Mouse (Mus musculus) heart, adult 2 months (tissue): ENCODE data around the gene Mepce. TPM values are rescaled to one million over a fixed set of nuclear protein-coding genes. Genes with fewer than 3 reads are reported as not detected.
"Not testable (repeated sequence)": the region's sequence is repeated elsewhere in the genome, so short reads cannot be mapped to it uniquely, and the experiment has no call there.

ENCODE experiments used
- DNase-seq, 2 experiments: peaks; one replicate each; pipeline ENCODE4 v3.0.0; 2021
- H3K27ac ChIP-seq: fragments of 200-600 bp; 2 replicates; pipeline ENCODE4 v1.8.1; 2022
- H3K27me3 ChIP-seq: fragments of 200-500 bp; 2 replicates; pipeline ENCODE4 v1.6.1; 2012; ENCODE audit warnings: mild to moderate bottlenecking, low read length, inconsistent platforms, mixed read lengths; ENCODE audit not compliant: control insufficient read depth, insufficient read depth
- H3K36me3 ChIP-seq: fragments of 200-500 bp; 2 replicates; pipeline ENCODE4 v1.6.1; 2012; ENCODE audit warnings: low read length, inconsistent platforms; ENCODE audit not compliant: control insufficient read depth, insufficient read depth
- H3K4me1 ChIP-seq: fragments of 200-500 bp; 2 replicates; pipeline ENCODE4 v1.6.1; 2011; ENCODE audit warnings: low read length; ENCODE audit not compliant: control insufficient read depth, insufficient read depth
- H3K4me3 ChIP-seq: fragments of 200-600 bp; 2 replicates; pipeline ENCODE4 v1.8.1; 2022
- H3K79me2 ChIP-seq: fragments of 200-500 bp; replicated peaks from 2 replicates; pipeline ENCODE4 v1.6.1; 2012; ENCODE audit warnings: mild to moderate bottlenecking, inconsistent platforms, low read length, moderate library complexity, mixed read lengths; ENCODE audit not compliant: control insufficient read depth, insufficient read depth
- H3K9ac ChIP-seq: fragments of 200-500 bp; 2 replicates; pipeline ENCODE4 v1.6.1; 2012; ENCODE audit warnings: low read depth, mild to moderate bottlenecking, control low read depth, inconsistent platforms, low read length, mixed read lengths
- CTCF ChIP-seq: fragments of 200-600 bp; IDR thresholded peaks from 2 replicates; pipeline ENCODE4 v1.8.1; 2022; ENCODE audit warnings: antibody characterized with exemption, mild to moderate bottlenecking, moderate library complexity
- EP300 ChIP-seq: fragments of 200-500 bp; IDR thresholded peaks from 2 replicates; pipeline ENCODE4 v1.6.1; 2011; ENCODE audit warnings: low read depth, low read length, control low read depth; ENCODE audit not compliant: insufficient read depth
- POLR2A ChIP-seq: fragments of 200-500 bp; IDR thresholded peaks from 2 replicates; pipeline ENCODE4 v1.6.1; 2011; ENCODE audit warnings: mild to moderate bottlenecking, low read depth, low read length, control low read depth; ENCODE audit not compliant: insufficient read depth
- WGBS: fragments of 180-500 bp; shearing (Covaris S2); methylation state at CpG from one replicate; pipeline ENCODE4 v1.1.7; 2018; 5-methylcytosine and 5-hydroxymethylcytosine counted together
- intact Hi-C: fragments of 180-260 bp; cut with DNase I; formaldehyde crosslinking; loops from one replicate; pipeline ENCODE4 v1.15.1; 2025
- long read RNA-seq: library from polyadenylated mRNA; stranded (forward); transcript quantifications from one replicate; pipeline ENCODE4 v2.0.0, GENCODE M21; 2021
- polyA plus RNA-seq: library from polyadenylated mRNA; depleted of rRNA; stranded (reverse); fragments of >200 nt; gene quantifications from 2 replicates; pipeline ENCODE4 v1.2.3, GENCODE M21; 2012; rRNA removed
- total RNA-seq, 2 experiments: library from RNA; stranded (reverse); gene quantifications; 2 replicates each; pipeline ENCODE4 v1.2.3; 2021

Mepce gene
- 10 to 100 TPM; 21.3 to 26.0 TPM for total RNA-seq
- polyA plus RNA-seq, result 24.1 and 31.5 TPM in 2 replicates
- long read RNA-seq, transcript Mepce-201 (4 exons, 3,128 nt), result major isoform, 6 of 8 reads
- long read RNA-seq, partial matches to known transcripts, result 0 of 8 reads
- long read RNA-seq, other reads (novel, unspliced or antisense), result 1 of 8 reads

- Histone ChIP-seq H3K4me1 (peaks cover 19% of the 10 kb centered on the region), H3K9ac (peak within 1 kb of the TSS; percentile 81), H3K4me3 (peak within 1 kb of the TSS; percentile 64), H3K27me3 (no peaks in the 10 kb centered on the region), H3K36me3 (peaks cover 11% of the 10 kb centered on the region), H3K27ac (peak within 1 kb of the TSS; percentile 97), H3K79me2 (peaks cover 4% of the 10 kb centered on the region; the same call in 1 of the 2 replicates)
- peak; percentile 96 to 98 for DNase-seq
- TF ChIP-seq POLR2A (peak; percentile 77), EP300 (peak; percentile 85), CTCF (peak; percentile 83)
- intact Hi-C loops, result loop anchor here (2.0 to 10.0 kb wide), 4 partner anchors 255 to 803 kb away; partner anchors contain the start of genes Epo, Gnb2, Plod3 and Pop7
- WGBS, result under 1% methylated on average over 48 of the region's 48 CpGs
Observed at GRCm38 (mm10) chr5:137787151-137787928, at the start of gene Mepce, which contains the start of gene Zcwpw1. Gene Mepce, minus strand, starts transcription at chr5:137787655. Gene Zcwpw1, plus strand, starts transcription at chr5:137787798.

GRCm38 (mm10) chr5:137837110-137837509, 49.7 kb upstream of the Mepce start:
- H3K4me3 ChIP-seq, DNase-seq, intact Hi-C loops, H3K36me3 ChIP-seq, H3K4me1 ChIP-seq, H3K27me3 ChIP-seq, H3K9ac ChIP-seq, H3K79me2 ChIP-seq, H3K27ac ChIP-seq: not testable (repeated sequence)

GRCm38 (mm10) chr5:137836611-137837010, 49.2 kb upstream of the Mepce start:
- no peak for DNase-seq
- Histone ChIP-seq H3K9ac (no peak overlapping the region), H3K4me3 (no peak overlapping the region), H3K27ac (no peak overlapping the region), H3K79me2 (no peaks in the 10 kb centered on the region), H3K4me1 (0 out of 2 replicates have a peak, but pooled peaks cover 1% of the 10 kb centered on the region), H3K36me3 (no peaks in the 10 kb centered on the region), H3K27me3 (no peaks in the 10 kb centered on the region)
- TF ChIP-seq POLR2A, result no peak
- no peak for TF ChIP-seq CTCF
- TF ChIP-seq EP300, result no peak
- intact Hi-C loops, result no loop called here

GRCm38 (mm10) chr5:137835966-137836520, 48.6 kb upstream of the Mepce start, which contains the start of gene Pilra:
Gene Pilra, minus strand, starts transcription at chr5:137836281.
- WGBS, result 29% methylated on average over 2 of the region's 2 CpGs

GRCm38 (mm10) chr5:137833500-137833899, 46.0 kb upstream of the Mepce start:
- no peaks in the 10 kb centered on the region for H3K79me2 ChIP-seq
- H3K4me3 ChIP-seq, result no peak overlapping the region
- intact Hi-C loops, result no loop called here
- H3K27ac ChIP-seq, result no peak overlapping the region
- DNase-seq, result no peak
- no peak; the same call in 1 of the 2 replicates for TF ChIP-seq CTCF
- TF ChIP-seq POLR2A, result no peak
- TF ChIP-seq EP300, result no peak
- H3K9ac ChIP-seq, result no peak overlapping the region
- no peaks in the 10 kb centered on the region for H3K27me3 ChIP-seq
- H3K36me3 ChIP-seq, result no peaks in the 10 kb centered on the region
- H3K4me1 ChIP-seq, result peaks cover 1% of the 10 kb centered on the region; the same call in 1 of the 2 replicates
- WGBS, result 15% methylated on average over 4 of the region's 4 CpGs

More at GRCm38 (mm10) chr5:137835966-137836520, 48.6 kb upstream of the Mepce start, which contains the start of gene Pilra:
- DNase-seq, result peak; percentile 22 to 26
- H3K27me3 ChIP-seq, H3K9ac ChIP-seq, H3K4me3 ChIP-seq, H3K27ac ChIP-seq, H3K79me2 ChIP-seq, intact Hi-C loops, H3K4me1 ChIP-seq, H3K36me3 ChIP-seq: not testable (repeated sequence)

GRCm38 (mm10) chr5:137831506-137831905, 44.1 kb upstream of the Mepce start:
- WGBS, result 69% methylated on average over 6 of the region's 6 CpGs
- TF ChIP-seq POLR2A, result no peak
- no peak for TF ChIP-seq CTCF
- TF ChIP-seq EP300, result no peak
- intact Hi-C loops, result no loop called here
- H3K36me3 ChIP-seq, result no peaks in the 10 kb centered on the region
- no peak overlapping the region for H3K4me3 ChIP-seq
- H3K27me3 ChIP-seq, result no peaks in the 10 kb centered on the region
- H3K9ac ChIP-seq, result no peak overlapping the region
- no peak overlapping the region for H3K27ac ChIP-seq
- H3K79me2 ChIP-seq, result no peaks in the 10 kb centered on the region
- peaks cover 1% of the 10 kb centered on the region; the same call in 1 of the 2 replicates for H3K4me1 ChIP-seq
- no peak for DNase-seq
